Mouse (Mus musculus): ENCODE measurements around the gene Rps6kc1. TPM values are rescaled to one million over a fixed set of nuclear protein-coding genes. Genes with fewer than 3 reads are reported as not detected.

The Rps6kc1 gene
- polyA plus RNA-seq, 1 experiment, result 21.3 TPM

DNA sequence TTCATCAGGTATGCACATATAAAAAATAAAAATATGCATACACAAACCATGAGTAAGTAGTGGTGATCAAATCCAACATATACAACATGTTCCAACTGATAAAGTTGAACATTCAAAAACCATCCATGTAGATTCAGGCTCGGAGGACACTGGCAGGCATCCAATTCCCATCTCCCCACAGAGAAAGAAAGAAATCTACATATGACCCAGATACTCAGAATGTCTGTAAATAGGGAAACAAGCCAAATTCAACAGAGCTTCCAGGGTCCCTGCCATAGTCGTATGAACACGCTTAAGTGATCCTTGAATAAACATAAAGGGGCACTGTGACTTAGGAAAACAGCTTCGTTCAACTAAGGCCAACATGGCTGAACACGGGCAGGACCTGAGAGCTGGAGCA is 49.9 kb downstream of the Rps6kc1 start:
- no peaks in the 10 kb centered on the region for H3K9me3 ChIP-seq (replicated peaks; ENCODE audit: control insufficient read depth, insufficient read depth, low read length, poor library complexity, severe bottlenecking)
- no peak overlapping the region for H3K9ac ChIP-seq (ENCODE audit: low read depth, poor library complexity, severe bottlenecking)
- no peaks in the 10 kb centered on the region for H3K4me1 ChIP-seq (ENCODE audit: control insufficient read depth, insufficient read depth, low read length)
- H3K27ac ChIP-seq (ENCODE audit: insufficient read depth, low read length), result no peak overlapping the region
- H3K36me3 ChIP-seq (ENCODE audit: control insufficient read depth, insufficient read depth, low read length, poor library complexity, severe bottlenecking), result no peaks in the 10 kb centered on the region
- no peak overlapping the region for H3K4me3 ChIP-seq (ENCODE audit: low read depth, low read length)
- no peak for TF ChIP-seq POLR2A (IDR thresholded peaks at IDR 0.05; ENCODE audit: insufficient read depth, low read length)
- no peak for TF ChIP-seq EP300 (IDR thresholded peaks at IDR 0.05; ENCODE audit: insufficient read depth, low read depth, low read length)
- no peak for TF ChIP-seq CTCF (IDR thresholded peaks at IDR 0.05; ENCODE audit: low read depth, low read length)
- no peaks in the 10 kb centered on the region for H3K27me3 ChIP-seq (ENCODE audit: control insufficient read depth, insufficient read depth, low read length, poor library complexity, severe bottlenecking)

DNA sequence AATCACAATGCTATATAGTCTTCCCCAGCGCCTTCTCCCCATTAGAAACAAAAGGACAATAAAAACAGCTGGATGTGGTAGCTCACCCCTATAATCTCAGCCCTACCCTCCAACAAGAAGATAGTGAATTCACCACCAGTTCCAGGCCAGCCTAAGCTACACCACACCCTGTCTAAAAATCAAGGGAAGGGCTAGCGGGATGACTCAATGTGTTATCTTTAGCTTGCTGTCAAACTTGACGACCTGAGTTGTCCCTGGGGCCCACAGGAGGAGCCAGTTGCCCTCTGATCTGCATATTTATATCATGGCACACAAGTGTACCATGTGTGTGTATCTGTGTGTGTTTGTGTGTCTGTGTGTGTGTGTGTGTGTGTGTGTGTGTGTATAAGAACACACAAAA is 57.1 kb downstream of the Rps6kc1 start:
- H3K27me3 ChIP-seq (ENCODE audit: control insufficient read depth, insufficient read depth, low read length, poor library complexity, severe bottlenecking), result no peaks in the 10 kb centered on the region

DNA sequence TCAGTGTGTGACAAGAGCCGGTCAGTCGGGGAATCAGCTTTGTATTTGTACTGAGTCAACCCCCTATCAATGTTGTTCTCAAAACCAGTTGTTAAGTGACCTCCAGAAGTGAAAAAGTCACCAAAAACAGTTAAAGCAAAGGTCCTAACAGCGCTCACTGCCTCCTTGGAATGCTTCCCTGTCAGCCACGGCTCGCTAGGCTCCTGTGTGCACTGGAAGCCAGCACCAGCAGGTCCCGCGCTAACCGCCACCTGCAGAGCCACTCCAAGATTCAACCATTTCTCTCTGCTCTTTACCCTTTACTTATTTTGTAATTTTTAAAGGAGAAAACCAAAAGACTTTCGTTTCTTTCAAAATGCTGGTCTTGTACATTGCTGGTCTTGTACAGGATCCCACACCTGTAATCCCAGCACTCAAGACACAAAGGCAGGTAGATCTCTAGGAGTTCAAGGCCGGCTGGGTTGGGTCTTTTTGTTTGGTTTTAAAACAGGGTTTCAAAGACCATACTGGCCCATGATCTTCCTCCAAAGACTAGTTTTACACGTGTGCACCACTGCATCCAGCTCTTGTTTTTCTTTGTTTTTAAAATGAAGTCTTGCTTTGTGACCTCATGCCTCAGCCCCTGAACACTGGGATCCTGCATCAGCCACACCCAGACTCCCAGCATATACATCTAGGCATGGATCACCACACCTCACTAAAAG is 62.3 kb downstream of the Rps6kc1 start:
- Histone ChIP-seq H3K4me3 (ENCODE audit: low read depth, low read length) (no peak overlapping the region), H3K36me3 (ENCODE audit: control insufficient read depth, insufficient read depth, low read length, poor library complexity, severe bottlenecking) (no peaks in the 10 kb centered on the region), H3K27me3 (ENCODE audit: control insufficient read depth, insufficient read depth, low read length, poor library complexity, severe bottlenecking) (no peaks in the 10 kb centered on the region), H3K9me3 (replicated peaks; ENCODE audit: control insufficient read depth, insufficient read depth, low read length, poor library complexity, severe bottlenecking) (no peaks in the 10 kb centered on the region), H3K27ac (ENCODE audit: insufficient read depth, low read length) (no peak overlapping the region), H3K9ac (ENCODE audit: low read depth, poor library complexity, severe bottlenecking) (no peak overlapping the region), H3K4me1 (ENCODE audit: control insufficient read depth, insufficient read depth, low read length) (no peaks in the 10 kb centered on the region)
- TF ChIP-seq EP300 (IDR thresholded peaks at IDR 0.05; ENCODE audit: insufficient read depth, low read depth, low read length) (no peak), CTCF (IDR thresholded peaks at IDR 0.05; ENCODE audit: low read depth, low read length) (no peak), POLR2A (IDR thresholded peaks at IDR 0.05; ENCODE audit: insufficient read depth, low read length) (no peak)

More for the DNA sequence above, 57.1 kb downstream of the Rps6kc1 start:
- TF ChIP-seq CTCF (IDR thresholded peaks at IDR 0.05; ENCODE audit: low read depth, low read length), result no peak
- no peak for TF ChIP-seq EP300 (IDR thresholded peaks at IDR 0.05; ENCODE audit: insufficient read depth, low read depth, low read length)
- TF ChIP-seq POLR2A (IDR thresholded peaks at IDR 0.05; ENCODE audit: insufficient read depth, low read length), result no peak
- H3K9me3 ChIP-seq (replicated peaks; ENCODE audit: control insufficient read depth, insufficient read depth, low read length, poor library complexity, severe bottlenecking), result no peaks in the 10 kb centered on the region
- H3K4me1 ChIP-seq (ENCODE audit: control insufficient read depth, insufficient read depth, low read length), result no peaks in the 10 kb centered on the region
- H3K36me3 ChIP-seq (ENCODE audit: control insufficient read depth, insufficient read depth, low read length, poor library complexity, severe bottlenecking), result no peaks in the 10 kb centered on the region
- no peak overlapping the region for H3K9ac ChIP-seq (ENCODE audit: low read depth, poor library complexity, severe bottlenecking)
- H3K27ac ChIP-seq (ENCODE audit: insufficient read depth, low read length), result no peak overlapping the region
- no peak overlapping the region for H3K4me3 ChIP-seq (ENCODE audit: low read depth, low read length)

DNA sequence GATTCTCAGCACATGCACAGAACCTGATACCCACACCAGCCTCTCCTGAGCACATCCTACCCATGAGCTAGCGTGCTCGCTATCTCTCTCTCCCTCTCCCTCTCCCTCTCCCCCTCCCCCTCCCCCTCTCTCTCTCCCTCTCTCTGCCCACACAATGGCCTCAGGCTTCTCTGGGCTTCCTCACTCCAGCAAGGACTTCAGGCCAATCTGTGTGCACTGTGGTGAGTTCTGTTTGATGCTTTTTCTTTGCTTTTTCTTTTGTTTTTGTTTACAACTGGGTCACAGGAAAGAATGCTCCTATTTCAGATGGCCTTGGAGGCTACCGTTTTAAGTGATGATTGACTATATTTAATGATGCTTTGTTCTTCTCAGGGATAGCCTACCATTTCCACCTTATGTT is 62.9 kb downstream of the Rps6kc1 start:
- Histone ChIP-seq H3K27ac (ENCODE audit: insufficient read depth, low read length) (no peak overlapping the region), H3K36me3 (ENCODE audit: control insufficient read depth, insufficient read depth, low read length, poor library complexity, severe bottlenecking) (no peaks in the 10 kb centered on the region), H3K9me3 (replicated peaks; ENCODE audit: control insufficient read depth, insufficient read depth, low read length, poor library complexity, severe bottlenecking) (no peaks in the 10 kb centered on the region), H3K27me3 (ENCODE audit: control insufficient read depth, insufficient read depth, low read length, poor library complexity, severe bottlenecking) (no peaks in the 10 kb centered on the region), H3K4me1 (ENCODE audit: control insufficient read depth, insufficient read depth, low read length) (no peaks in the 10 kb centered on the region), H3K4me3 (ENCODE audit: low read depth, low read length) (no peak overlapping the region), H3K9ac (ENCODE audit: low read depth, poor library complexity, severe bottlenecking) (no peak overlapping the region)
- no peak for TF ChIP-seq POLR2A (IDR thresholded peaks at IDR 0.05; ENCODE audit: insufficient read depth, low read length)
- TF ChIP-seq CTCF (IDR thresholded peaks at IDR 0.05; ENCODE audit: low read depth, low read length), result no peak
- TF ChIP-seq EP300 (IDR thresholded peaks at IDR 0.05; ENCODE audit: insufficient read depth, low read depth, low read length), result no peak

DNA sequence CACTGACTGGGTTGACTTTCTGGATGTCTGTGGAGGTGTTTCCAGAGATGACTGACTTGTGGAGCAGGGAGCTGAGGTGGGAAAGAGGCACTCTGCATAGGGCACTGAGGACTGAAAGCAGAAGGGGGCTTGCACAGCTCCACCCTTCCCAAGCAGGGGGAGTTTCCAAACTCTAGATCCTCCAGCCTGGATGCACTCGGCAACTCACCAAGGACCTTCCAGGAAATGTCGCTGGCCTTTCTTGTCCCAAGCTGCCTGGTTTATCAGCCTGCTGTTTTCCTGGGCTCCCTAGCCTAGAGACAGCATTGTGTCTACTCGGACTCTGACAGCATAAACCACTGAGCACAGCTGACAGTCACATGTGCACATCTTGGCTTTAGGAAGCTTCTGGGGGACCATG is 64.6 kb downstream of the Rps6kc1 start:
- H3K9me3 ChIP-seq (replicated peaks; ENCODE audit: control insufficient read depth, insufficient read depth, low read length, poor library complexity, severe bottlenecking), result no peaks in the 10 kb centered on the region
- no peak for TF ChIP-seq CTCF (IDR thresholded peaks at IDR 0.05; ENCODE audit: low read depth, low read length)
- no peak for TF ChIP-seq EP300 (IDR thresholded peaks at IDR 0.05; ENCODE audit: insufficient read depth, low read depth, low read length)
- TF ChIP-seq POLR2A (IDR thresholded peaks at IDR 0.05; ENCODE audit: insufficient read depth, low read length), result no peak

DNA sequence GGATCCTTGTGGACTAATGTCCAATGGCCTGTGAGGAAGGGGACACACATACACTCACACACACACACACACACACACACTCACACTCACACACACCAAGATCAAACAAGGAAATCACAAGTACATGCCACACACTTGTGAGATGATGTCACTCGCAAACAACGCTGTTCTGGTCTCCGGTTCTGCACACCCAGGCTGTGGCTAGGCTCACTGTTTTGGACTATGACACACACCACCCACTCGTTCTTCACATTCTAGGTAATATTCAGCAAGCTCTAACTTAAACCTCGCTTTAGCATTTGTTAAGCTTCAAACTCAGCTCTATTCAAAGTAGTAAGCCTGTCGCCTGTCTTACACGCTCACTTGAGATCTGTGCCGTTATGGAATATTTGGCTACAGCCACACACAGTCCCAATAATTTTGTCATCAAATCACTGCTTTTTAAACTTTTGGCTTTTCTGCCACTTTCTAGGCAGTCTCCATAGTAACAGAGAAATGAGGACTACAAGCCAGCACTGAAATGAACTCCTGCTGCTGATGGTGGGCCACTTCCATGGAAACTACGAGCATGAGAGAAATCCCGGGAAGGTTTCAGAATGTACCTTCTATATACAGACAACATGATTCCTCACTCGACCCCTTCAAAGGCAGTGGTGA is 65.4 kb downstream of the Rps6kc1 start:
- H3K36me3 ChIP-seq (ENCODE audit: control insufficient read depth, insufficient read depth, low read length, poor library complexity, severe bottlenecking), result no peaks in the 10 kb centered on the region
- TF ChIP-seq CTCF (IDR thresholded peaks at IDR 0.05; ENCODE audit: low read depth, low read length) (no peak), POLR2A (IDR thresholded peaks at IDR 0.05; ENCODE audit: insufficient read depth, low read length) (no peak), EP300 (IDR thresholded peaks at IDR 0.05; ENCODE audit: insufficient read depth, low read depth, low read length) (no peak)
- H3K4me1 ChIP-seq (ENCODE audit: control insufficient read depth, insufficient read depth, low read length), result no peaks in the 10 kb centered on the region
- no peak overlapping the region for H3K4me3 ChIP-seq (ENCODE audit: low read depth, low read length)
- H3K9ac ChIP-seq (ENCODE audit: low read depth, poor library complexity, severe bottlenecking), result no peak overlapping the region
- H3K9me3 ChIP-seq (replicated peaks; ENCODE audit: control insufficient read depth, insufficient read depth, low read length, poor library complexity, severe bottlenecking), result no peaks in the 10 kb centered on the region
- H3K27me3 ChIP-seq (ENCODE audit: control insufficient read depth, insufficient read depth, low read length, poor library complexity, severe bottlenecking), result no peaks in the 10 kb centered on the region
- no peak overlapping the region for H3K27ac ChIP-seq (ENCODE audit: insufficient read depth, low read length)

More for the DNA sequence above, 64.6 kb downstream of the Rps6kc1 start:
- Histone ChIP-seq H3K36me3 (ENCODE audit: control insufficient read depth, insufficient read depth, low read length, poor library complexity, severe bottlenecking) (no peaks in the 10 kb centered on the region), H3K9ac (ENCODE audit: low read depth, poor library complexity, severe bottlenecking) (no peak overlapping the region), H3K27me3 (ENCODE audit: control insufficient read depth, insufficient read depth, low read length, poor library complexity, severe bottlenecking) (no peaks in the 10 kb centered on the region), H3K27ac (ENCODE audit: insufficient read depth, low read length) (no peak overlapping the region), H3K4me1 (ENCODE audit: control insufficient read depth, insufficient read depth, low read length) (no peaks in the 10 kb centered on the region), H3K4me3 (ENCODE audit: low read depth, low read length) (no peak overlapping the region)
